Mouse (Mus musculus) E14TG2a.4 (cell line): ENCODE results near the gene Acadl.

Source experiments
- CTCF ChIP-seq: conservative IDR thresholded peaks from 2 replicates; pipeline ENCODE4 v1.5.1; 2014; ENCODE audit warnings: low read length
- NANOG ChIP-seq: IDR thresholded peaks from 2 replicates; pipeline ENCODE4 v1.6.1; 2014; ENCODE audit warnings: borderline replicate concordance, low read length, mixed read lengths

GRCm38 (mm10) chr1:66839755-66840438 is 23.2 kb downstream of the Acadl start:
- TF ChIP-seq CTCF: no peak
- TF ChIP-seq NANOG: no peak
